Mouse (Mus musculus) midbrain, embryonic 11.5 days (tissue): ENCODE measurements at regions not wholly inside any gene's neighbourhood (a gene's known extent, or its start where the extent isn't known, plus 50 kb on each side); places are given as distances from the start of the nearest gene placed in this dataset.
"Not testable (repeated sequence)": the region's sequence is repeated elsewhere in the genome, so short reads cannot be mapped to it uniquely, and the experiment has no call there.

Source experiments
- ATAC-seq: fragments of 200-750 bp; cut with Nextera tagmentation; 2 replicates; pipeline ENCODE4 v1.8.0; 2017; ENCODE audit warnings: moderate TSS enrichment, moderate library complexity; ENCODE audit not compliant: low FRiP score
- DNase-seq: peaks from one replicate; pipeline ENCODE4 v3.0.0; 2015; ENCODE audit warnings: low spot score; ENCODE audit errors: missing footprints
- H3K27ac ChIP-seq: fragments of 300-500 bp; sonication (generic); 2 replicates; pipeline ENCODE4 v1.5.1; 2014; ENCODE audit warnings: low read depth, low read length
- H3K27me3 ChIP-seq: fragments of 300-500 bp; sonication (generic); 2 replicates; pipeline ENCODE4 v1.6.1; 2014; ENCODE audit warnings: mild to moderate bottlenecking, low read length, moderate library complexity, mixed read lengths; ENCODE audit not compliant: control insufficient read depth, insufficient read depth
- H3K36me3 ChIP-seq: fragments of 300-500 bp; sonication (generic); 2 replicates; pipeline ENCODE4 v1.6.1; 2014; ENCODE audit warnings: mild to moderate bottlenecking, low read length, moderate library complexity, mixed read lengths; ENCODE audit not compliant: control insufficient read depth, insufficient read depth
- H3K4me1 ChIP-seq: fragments of 300-500 bp; sonication (generic); 2 replicates; pipeline ENCODE4 v1.6.1; 2014; ENCODE audit warnings: low read length; ENCODE audit not compliant: control insufficient read depth, insufficient read depth
- H3K4me2 ChIP-seq: fragments of 300-500 bp; sonication (generic); 2 replicates; pipeline ENCODE4 v1.6.1; 2014; ENCODE audit warnings: mild to moderate bottlenecking, moderate library complexity
- H3K4me3 ChIP-seq: fragments of 300-500 bp; sonication (generic); 2 replicates; pipeline ENCODE4 v1.5.1; 2014; ENCODE audit warnings: low read depth, low read length
- H3K9ac ChIP-seq: fragments of 300-500 bp; sonication (generic); 2 replicates; pipeline ENCODE4 v1.6.1; 2014; ENCODE audit warnings: low read length
- H3K9me3 ChIP-seq: fragments of 300-500 bp; sonication (generic); 2 replicates; pipeline ENCODE4 v1.6.1; 2016; ENCODE audit warnings: low read length; ENCODE audit not compliant: control insufficient read depth
- WGBS: fragments of 180-500 bp; shearing (Covaris S2); extraction: QIAGEN DNeasy Blood & Tissue Kit; methylation state at CpG from one replicate; pipeline ENCODE4 v1.1.7; 2014; 5-methylcytosine and 5-hydroxymethylcytosine counted together

DNA sequence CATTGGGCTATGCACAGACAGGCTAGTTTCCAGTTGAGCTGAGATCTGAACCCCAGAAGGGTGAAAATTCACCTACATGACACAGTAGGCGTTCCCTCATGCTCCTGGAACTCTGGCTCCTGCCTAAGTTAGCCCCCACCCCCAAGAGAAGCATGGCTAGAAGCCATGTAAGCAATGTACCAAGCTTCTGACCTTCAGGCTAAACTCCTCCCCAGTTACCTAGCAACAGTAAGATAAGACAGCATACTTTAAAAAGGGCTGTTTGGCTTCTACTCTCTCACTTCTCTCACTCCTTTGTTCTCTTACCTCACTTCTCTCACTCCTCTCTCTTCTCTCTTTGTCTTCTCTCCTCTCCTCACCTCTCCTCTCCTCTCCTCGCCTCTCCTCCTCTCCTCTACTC, 629.7 kb upstream of the Prmt6 start:
- not testable (repeated sequence) for H3K9ac ChIP-seq, H3K27me3 ChIP-seq, H3K9me3 ChIP-seq, H3K27ac ChIP-seq, H3K4me3 ChIP-seq, ATAC-seq, H3K4me2 ChIP-seq, DNase-seq, H3K36me3 ChIP-seq, H3K4me1 ChIP-seq
- 67% methylated on average over 2 of the region's 2 CpGs for WGBS

DNA sequence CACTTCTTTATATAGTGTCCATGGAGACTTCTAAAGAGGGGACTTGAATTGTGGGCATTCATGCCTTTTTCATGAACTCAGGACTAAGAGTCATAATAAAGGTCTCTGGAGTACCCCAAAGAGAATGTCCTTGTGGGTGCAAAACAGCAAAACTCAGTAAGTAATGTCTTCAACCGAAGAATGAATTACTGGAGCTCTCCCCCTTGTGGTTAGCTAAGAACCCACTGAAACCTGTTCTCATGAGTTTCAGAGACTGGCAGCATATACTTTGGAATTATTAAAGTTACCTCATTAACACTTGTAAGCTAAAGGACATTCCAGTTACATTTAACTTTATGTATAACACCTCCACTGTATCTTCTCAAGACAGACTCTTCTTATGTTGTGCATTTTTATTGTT, 615.2 kb upstream of the Prmt6 start:
- Histone ChIP-seq H3K4me2 (no peak overlapping the region), H3K27me3 (no peaks in the 10 kb centered on the region), H3K9me3 (no peaks in the 10 kb centered on the region), H3K4me1 (no peaks in the 10 kb centered on the region), H3K36me3 (no peaks in the 10 kb centered on the region), H3K4me3 (no peak overlapping the region), H3K27ac (no peak overlapping the region), H3K9ac (no peak overlapping the region)
- DNase-seq (no peak), ATAC-seq (no peak)
- WGBS = 79% methylated on average over 1 of the region's 1 CpGs

DNA sequence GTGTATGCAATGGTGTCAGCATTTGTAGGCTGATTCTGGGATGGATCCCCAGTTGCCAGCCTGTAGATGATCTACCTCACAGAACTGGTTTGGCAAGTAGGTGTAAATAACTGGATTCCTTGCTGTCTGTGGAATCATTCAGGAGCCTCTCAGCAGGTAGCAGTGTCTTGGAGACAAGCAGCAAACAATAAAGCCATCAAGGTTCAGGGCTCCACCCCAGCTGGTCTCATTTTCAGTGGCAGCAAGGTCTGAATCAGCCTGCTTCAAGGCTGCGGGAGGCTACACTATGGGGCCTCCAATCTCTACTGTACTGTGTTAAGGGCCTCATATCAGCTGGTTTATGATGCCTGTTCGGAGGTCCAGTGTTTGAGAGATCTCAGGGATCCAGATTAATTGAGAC, 596.4 kb upstream of the Prmt6 start:
- Histone ChIP-seq H3K27ac (no peak overlapping the region), H3K36me3 (no peaks in the 10 kb centered on the region), H3K27me3 (no peaks in the 10 kb centered on the region), H3K4me1 (no peaks in the 10 kb centered on the region), H3K9ac (no peak overlapping the region), H3K4me3 (no peak overlapping the region), H3K4me2 (no peak overlapping the region), H3K9me3 (no peaks in the 10 kb centered on the region)
- no peak for ATAC-seq
- 84% methylated on average over 2 of the region's 2 CpGs for WGBS
- DNase-seq = no peak

DNA sequence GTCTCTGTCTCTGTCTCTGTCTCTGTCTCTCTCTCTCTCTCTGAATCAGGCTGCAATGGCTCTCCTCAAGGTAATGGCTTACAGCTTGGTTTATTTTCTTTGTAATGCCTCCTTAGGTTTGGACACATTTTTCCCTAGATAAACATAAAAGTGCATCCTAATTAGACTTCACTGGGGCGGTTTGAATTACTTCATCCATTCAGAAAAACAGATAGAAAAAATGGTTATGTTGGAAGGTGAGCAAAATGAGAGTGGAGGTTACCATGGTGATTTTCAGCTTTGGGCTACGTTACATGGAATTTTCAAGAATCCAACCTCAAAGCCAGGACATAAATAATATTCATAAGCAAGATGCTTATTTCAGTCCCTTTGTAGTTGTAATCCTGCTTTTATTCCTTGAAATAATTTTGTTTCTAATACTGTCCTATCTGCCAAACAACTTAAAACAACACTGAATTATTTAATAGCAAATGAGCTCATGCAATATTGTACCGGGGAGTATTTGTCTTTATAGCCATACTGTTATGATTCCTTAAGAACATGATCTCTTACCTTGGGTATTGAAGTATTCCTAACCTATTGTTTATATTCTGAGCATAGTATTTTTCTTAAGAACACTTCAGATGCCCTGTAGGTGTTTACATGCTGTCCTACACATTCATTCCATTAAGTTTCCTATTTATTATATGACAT, 570.1 kb upstream of the Prmt6 start:
- WGBS = 85% methylated on average over 3 of the region's 3 CpGs
- Histone ChIP-seq H3K9me3 (no peaks in the 10 kb centered on the region), H3K4me3 (no peak overlapping the region), H3K27ac (no peak overlapping the region), H3K36me3 (no peaks in the 10 kb centered on the region), H3K4me2 (no peak overlapping the region), H3K9ac (no peak overlapping the region), H3K4me1 (no peaks in the 10 kb centered on the region), H3K27me3 (no peaks in the 10 kb centered on the region)
- DNase-seq (no peak), ATAC-seq (no peak)

DNA sequence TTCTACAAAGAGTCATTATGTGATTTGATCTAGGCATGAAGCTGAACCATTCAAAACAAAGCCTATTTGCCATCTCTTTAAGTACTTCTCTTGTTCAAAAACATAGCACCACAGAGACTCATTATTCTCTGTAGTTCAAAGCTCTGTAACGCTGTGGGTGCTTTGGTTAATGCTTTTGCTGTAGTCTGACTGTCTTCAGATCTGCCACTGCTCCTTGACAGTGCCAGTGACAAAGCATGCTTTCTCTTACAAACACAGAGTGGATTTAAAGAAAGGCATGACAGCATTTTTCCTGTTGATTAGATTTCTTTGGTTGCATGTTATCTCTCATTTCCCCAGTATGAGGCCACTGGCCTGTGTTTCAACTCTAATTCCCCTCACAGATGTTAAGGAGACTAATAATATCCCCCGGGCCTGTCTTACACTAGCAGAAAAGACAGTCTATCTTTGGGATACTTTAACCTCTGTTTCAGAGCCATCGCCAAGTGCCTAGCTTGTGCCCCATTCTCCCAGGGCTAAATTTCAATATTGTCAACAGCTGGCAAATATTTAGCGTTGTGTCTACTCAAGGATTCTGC, 538.3 kb upstream of the Prmt6 start:
- no peak overlapping the region for H3K27ac ChIP-seq
- no peaks in the 10 kb centered on the region for H3K4me1 ChIP-seq
- H3K4me2 ChIP-seq = no peak overlapping the region
- H3K36me3 ChIP-seq = no peaks in the 10 kb centered on the region
- 0 out of 2 replicates have a peak, but pooled peaks have one; percentile 44 for ATAC-seq
- no peaks in the 10 kb centered on the region for H3K27me3 ChIP-seq
- 54% methylated on average over 4 of the region's 4 CpGs for WGBS
- no peaks in the 10 kb centered on the region for H3K9me3 ChIP-seq
- no peak for DNase-seq
- no peak overlapping the region for H3K4me3 ChIP-seq
- H3K9ac ChIP-seq = no peak overlapping the region

DNA sequence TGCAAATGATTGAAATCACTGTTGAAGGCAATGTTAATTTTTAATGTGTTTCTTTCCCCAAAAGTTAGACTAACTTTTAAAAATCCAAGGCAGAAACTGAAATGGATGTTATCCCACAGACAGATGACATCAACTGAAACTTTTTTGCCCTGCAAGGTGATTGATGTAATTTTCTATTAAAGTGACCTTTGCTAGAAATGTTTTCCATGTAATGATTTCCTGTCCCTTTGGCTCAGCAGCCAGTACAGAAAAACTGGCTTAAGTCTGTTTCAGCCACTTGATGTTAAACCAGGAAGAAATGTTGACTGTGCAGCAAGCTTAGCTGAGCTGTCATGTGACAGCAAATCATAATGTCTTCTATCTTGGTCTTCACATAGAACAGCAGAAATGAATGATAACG, 504.5 kb upstream of the Prmt6 start:
- 88% methylated on average over 1 of the region's 1 CpGs for WGBS
- H3K4me2 ChIP-seq = no peak overlapping the region
- H3K9me3 ChIP-seq = no peaks in the 10 kb centered on the region
- no peaks in the 10 kb centered on the region for H3K36me3 ChIP-seq
- ATAC-seq (no peak), DNase-seq (no peak)
- no peak overlapping the region for H3K27ac ChIP-seq
- no peaks in the 10 kb centered on the region for H3K27me3 ChIP-seq
- no peak overlapping the region for H3K9ac ChIP-seq
- no peaks in the 10 kb centered on the region for H3K4me1 ChIP-seq
- no peak overlapping the region for H3K4me3 ChIP-seq

DNA sequence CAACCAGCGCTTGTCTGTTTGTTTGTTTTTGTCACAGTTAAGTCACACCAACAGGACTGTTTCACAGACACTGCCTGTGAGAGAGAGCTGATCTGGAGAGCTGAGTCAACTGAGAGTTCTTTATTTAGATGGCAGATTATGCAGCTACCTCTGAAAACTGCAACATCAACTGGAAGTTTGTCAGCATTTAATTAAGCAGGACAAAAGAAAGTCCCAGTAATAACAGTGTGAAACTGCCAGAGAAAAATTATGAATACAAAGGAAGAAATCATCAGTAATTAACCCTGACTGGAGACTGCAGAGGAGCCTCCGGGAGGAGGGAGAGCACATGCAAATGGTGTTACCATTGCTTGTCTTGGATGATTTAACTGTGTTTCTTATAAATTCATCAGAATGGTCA, 495.5 kb upstream of the Prmt6 start:
- H3K27ac ChIP-seq = no peak overlapping the region
- 63% methylated on average over 2 of the region's 2 CpGs for WGBS
- DNase-seq (no peak), ATAC-seq (no peak)
- H3K9me3 ChIP-seq = no peaks in the 10 kb centered on the region
- H3K27me3 ChIP-seq = no peaks in the 10 kb centered on the region
- H3K4me3 ChIP-seq = no peak overlapping the region
- H3K4me1 ChIP-seq = no peaks in the 10 kb centered on the region
- H3K4me2 ChIP-seq = no peak overlapping the region
- no peak overlapping the region for H3K9ac ChIP-seq
- no peaks in the 10 kb centered on the region for H3K36me3 ChIP-seq

DNA sequence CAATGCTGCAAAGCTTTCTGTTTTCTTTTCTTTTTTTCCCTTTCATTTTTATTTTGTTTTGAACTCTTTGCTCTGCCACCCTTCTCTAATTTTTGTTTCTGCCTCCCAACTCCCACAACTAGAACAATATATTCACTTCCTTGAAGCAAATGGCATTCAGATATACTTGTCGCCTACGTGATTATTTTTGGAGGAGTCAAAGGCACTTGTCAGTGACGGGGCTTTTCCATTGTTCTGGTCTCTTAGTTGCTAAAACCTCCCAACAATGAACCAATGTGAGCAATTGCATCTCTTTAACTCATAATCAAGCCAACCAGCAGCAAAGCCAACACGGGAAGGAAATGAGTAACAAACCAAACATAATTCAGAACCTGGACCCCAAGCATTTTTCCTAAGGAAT, 449.3 kb upstream of the Prmt6 start:
- H3K4me2 ChIP-seq = peak overlapping the region; percentile 4; the same call in 1 of the 2 replicates
- H3K27me3 ChIP-seq = no peaks in the 10 kb centered on the region
- WGBS = 21% methylated on average over 4 of the region's 4 CpGs
- H3K36me3 ChIP-seq = no peaks in the 10 kb centered on the region
- H3K4me1 ChIP-seq = no peaks in the 10 kb centered on the region
- peak; percentile 61; the same call in 1 of the 2 replicates for ATAC-seq
- no peak overlapping the region for H3K9ac ChIP-seq
- DNase-seq = no peak
- H3K9me3 ChIP-seq = no peaks in the 10 kb centered on the region
- H3K27ac ChIP-seq = no peak overlapping the region
- no peak overlapping the region for H3K4me3 ChIP-seq

DNA sequence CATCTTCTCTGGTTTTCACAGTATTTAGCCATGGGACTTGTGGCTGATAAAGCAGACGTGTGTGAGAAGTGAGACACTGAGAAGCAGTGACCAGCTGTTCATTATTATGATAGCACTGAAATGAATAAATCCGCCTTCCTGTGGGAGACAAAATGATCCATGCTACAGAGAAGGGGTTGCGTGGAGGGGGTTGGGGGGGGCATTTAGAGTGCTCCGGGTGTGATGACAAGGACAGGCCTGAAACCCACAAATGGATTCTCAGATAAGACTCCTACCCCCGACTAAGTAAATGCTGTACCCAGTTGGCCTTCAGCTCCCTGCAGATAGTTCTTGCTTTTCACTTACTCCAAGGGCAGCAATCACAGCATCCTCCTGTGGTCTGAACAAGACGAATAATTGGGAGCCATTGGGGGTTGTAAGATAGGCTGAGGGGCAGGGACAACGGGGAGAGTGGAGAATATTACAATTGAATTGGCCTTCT, 416.8 kb upstream of the Prmt6 start:
- peak; percentile 63 for ATAC-seq
- no peaks in the 10 kb centered on the region for H3K27me3 ChIP-seq
- H3K9ac ChIP-seq = no peak overlapping the region
- H3K4me1 ChIP-seq = no peaks in the 10 kb centered on the region
- DNase-seq = no peak
- H3K27ac ChIP-seq = no peak overlapping the region
- 59% methylated on average over 7 of the region's 7 CpGs for WGBS
- H3K36me3 ChIP-seq = no peaks in the 10 kb centered on the region
- no peak overlapping the region for H3K4me3 ChIP-seq
- H3K4me2 ChIP-seq = no peak overlapping the region
- no peaks in the 10 kb centered on the region for H3K9me3 ChIP-seq
